Mouse (Mus musculus) E14TG2a.4 (cell line): ENCODE data around the gene Ppm1h.
"Not testable (repeated sequence)": the region's sequence is repeated elsewhere in the genome, so short reads cannot be mapped to it uniquely, and the experiment has no call there.

Experiments
- H3K27me3 ChIP-seq: 2 replicates; pipeline ENCODE4 v1.6.1; 2014; ENCODE audit warnings: low read length, control low read depth; ENCODE audit not compliant: insufficient read depth
- H3K36me3 ChIP-seq: 2 replicates; pipeline ENCODE4 v1.6.1; 2014; ENCODE audit warnings: low read length, control low read depth; ENCODE audit not compliant: insufficient read depth
- H3K4me1 ChIP-seq: replicated peaks from 2 replicates; pipeline ENCODE4 v1.6.1; 2014; ENCODE audit warnings: low read depth, low read length, control low read depth
- H3K4me3 ChIP-seq: replicated peaks from 2 replicates; pipeline ENCODE4 v1.5.1; 2014; ENCODE audit warnings: mild to moderate bottlenecking, low read length
- H3K9me3 ChIP-seq: 2 replicates; pipeline ENCODE4 v1.6.1; 2014; ENCODE audit warnings: low read length, control low read depth
- CTCF ChIP-seq: conservative IDR thresholded peaks from 2 replicates; pipeline ENCODE4 v1.5.1; 2014; ENCODE audit warnings: low read length
- NANOG ChIP-seq: IDR thresholded peaks from 2 replicates; pipeline ENCODE4 v1.6.1; 2014; ENCODE audit warnings: borderline replicate concordance, low read length, mixed read lengths
- POU5F1 ChIP-seq: IDR thresholded peaks from 2 replicates; pipeline ENCODE4 v1.6.1; 2014; ENCODE audit warnings: low read length, borderline replicate concordance

Ppm1h gene

DNA sequence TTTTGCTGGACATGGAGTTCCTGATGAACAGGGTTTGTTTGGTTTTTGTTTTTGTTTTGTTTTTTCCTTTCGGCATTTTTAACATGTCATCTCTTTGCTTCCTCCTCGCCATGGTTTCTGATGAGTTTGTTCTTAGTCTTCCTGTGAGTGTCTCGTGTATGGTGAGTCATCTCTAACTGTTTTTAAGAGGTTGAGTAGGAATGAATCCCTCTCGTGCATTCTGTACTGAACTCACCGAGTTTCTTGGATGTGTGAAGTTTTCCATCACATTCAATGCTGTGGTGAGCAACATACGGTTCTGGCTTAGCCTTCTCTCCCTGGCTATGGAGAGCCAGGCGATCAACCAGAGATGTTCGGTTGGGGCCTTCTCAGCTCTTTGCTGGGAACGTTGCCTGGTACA is 275.0 kb downstream of the Ppm1h start:
- no peaks in the 10 kb centered on the region for H3K4me1 ChIP-seq
- TF ChIP-seq POU5F1 (no peak), CTCF (no peak), NANOG (no peak)
- no peaks in the 10 kb centered on the region for H3K36me3 ChIP-seq
- no peak overlapping the region for H3K4me3 ChIP-seq
- H3K9me3 ChIP-seq: no peaks in the 10 kb centered on the region
- no peaks in the 10 kb centered on the region; the same call in 1 of the 2 replicates for H3K27me3 ChIP-seq

DNA sequence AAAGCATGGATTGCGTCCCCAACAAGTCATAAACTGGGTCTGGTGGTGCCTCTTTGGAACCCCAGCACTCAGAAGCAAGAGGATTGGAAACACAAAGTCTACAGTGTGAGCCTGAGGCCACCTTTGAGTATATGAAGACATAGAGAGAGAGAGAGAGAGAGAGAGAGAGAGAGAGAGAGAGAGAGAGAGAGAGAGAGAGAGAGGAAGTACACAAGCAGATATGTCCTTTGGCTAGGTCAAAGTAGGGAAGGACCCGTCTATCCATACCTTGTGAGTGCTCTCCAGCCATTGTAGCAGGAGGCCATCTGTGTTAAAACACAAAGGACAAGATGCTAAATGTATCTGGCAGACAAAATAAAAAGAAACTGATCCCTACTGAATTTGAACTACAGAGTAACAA is 279.4 kb downstream of the Ppm1h start:
- peaks cover 19% of the 10 kb centered on the region for H3K27me3 ChIP-seq

DNA sequence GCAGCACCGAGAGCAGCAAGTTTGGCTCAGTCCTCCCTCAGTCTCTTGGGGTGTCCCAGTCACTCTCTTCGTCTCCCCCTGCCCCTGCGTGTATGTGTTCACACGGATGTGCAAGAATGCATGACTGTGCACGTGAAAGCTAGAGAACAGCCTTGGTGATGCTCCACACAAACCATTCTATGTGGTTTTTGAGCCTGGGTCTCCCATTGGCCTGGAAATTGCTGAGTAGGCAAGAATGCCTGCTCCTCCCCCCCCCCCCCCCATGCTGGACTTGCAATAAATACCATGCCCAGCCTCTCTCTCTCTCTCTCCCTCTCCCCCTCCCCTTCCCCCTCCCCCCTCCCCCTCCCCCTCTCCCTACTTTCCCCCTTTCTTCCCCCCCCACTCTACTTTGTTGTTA is 280.1 kb downstream of the Ppm1h start:
- TF ChIP-seq NANOG: no peak
- TF ChIP-seq CTCF: no peak
- TF ChIP-seq POU5F1: no peak
- H3K4me3 ChIP-seq: no peak overlapping the region
- H3K27me3 ChIP-seq: peaks cover 26% of the 10 kb centered on the region

More for the DNA sequence above, 279.4 kb downstream of the Ppm1h start:
- H3K4me3 ChIP-seq: no peak overlapping the region
- peaks cover 5% of the 10 kb centered on the region; the same call in 1 of the 2 replicates for H3K9me3 ChIP-seq
- no peaks in the 10 kb centered on the region for H3K36me3 ChIP-seq
- peaks cover 31% of the 10 kb centered on the region for H3K4me1 ChIP-seq
- TF ChIP-seq NANOG (no peak), CTCF (no peak), POU5F1 (no peak)

DNA sequence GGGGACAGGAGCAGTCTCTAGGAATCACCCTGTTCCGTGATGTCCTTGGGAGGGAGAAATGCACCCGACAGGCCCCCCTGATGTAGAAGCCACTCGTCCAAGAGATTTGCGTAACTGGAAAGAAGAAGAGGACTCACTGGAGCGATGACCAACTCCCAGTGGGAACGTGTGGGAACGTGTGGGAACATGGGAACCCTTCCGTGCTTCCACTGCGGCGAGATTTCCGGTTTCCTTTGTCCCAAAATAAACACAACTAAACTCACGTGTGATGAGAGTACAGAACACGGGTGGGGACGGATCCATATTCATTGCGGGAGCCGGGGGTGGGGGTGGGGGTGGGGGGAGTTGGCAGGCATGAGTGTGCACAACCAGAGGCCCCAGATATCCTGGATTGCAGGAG is 281.7 kb downstream of the Ppm1h start:
- peaks cover 5% of the 10 kb centered on the region; the same call in 1 of the 2 replicates for H3K9me3 ChIP-seq
- peaks cover 46% of the 10 kb centered on the region for H3K4me1 ChIP-seq
- no peaks in the 10 kb centered on the region for H3K36me3 ChIP-seq
- H3K27me3 ChIP-seq: peaks cover 34% of the 10 kb centered on the region
- TF ChIP-seq NANOG (no peak), POU5F1 (no peak)
- H3K4me3 ChIP-seq: no peak overlapping the region

More for the DNA sequence above, 280.1 kb downstream of the Ppm1h start:
- Histone ChIP-seq H3K36me3 (no peaks in the 10 kb centered on the region), H3K4me1 (peaks cover 37% of the 10 kb centered on the region), H3K9me3 (peaks cover 5% of the 10 kb centered on the region; the same call in 1 of the 2 replicates)

DNA sequence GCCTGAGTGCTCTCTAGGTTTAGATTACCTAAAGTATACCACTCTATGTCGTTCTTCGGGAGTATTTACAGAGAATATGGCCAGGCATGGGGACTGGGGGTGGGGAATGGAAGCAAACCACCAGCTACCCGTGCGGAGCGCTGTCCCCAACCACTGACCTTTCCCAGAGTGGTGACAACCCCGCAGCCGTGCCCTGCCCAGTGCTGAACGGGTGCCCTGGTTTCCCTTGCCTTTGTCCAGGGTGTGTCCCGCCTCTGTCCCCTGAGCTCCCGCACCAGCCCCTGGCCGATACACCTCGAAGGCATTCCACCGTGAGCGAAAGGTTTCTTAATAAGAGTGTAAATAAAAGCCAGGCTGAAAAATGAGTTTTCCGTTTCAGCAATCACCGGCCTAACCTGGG is 282.2 kb downstream of the Ppm1h start:
- H3K4me1 ChIP-seq: peaks cover 46% of the 10 kb centered on the region
- peaks cover 5% of the 10 kb centered on the region; the same call in 1 of the 2 replicates for H3K9me3 ChIP-seq
- H3K27me3 ChIP-seq: peaks cover 34% of the 10 kb centered on the region
- no peaks in the 10 kb centered on the region for H3K36me3 ChIP-seq
- H3K4me3 ChIP-seq: 0 out of 2 replicates have a peak overlapping the region, but pooled peaks have one; percentile 23
- TF ChIP-seq POU5F1 (no peak), CTCF (no peak), NANOG (no peak)

DNA sequence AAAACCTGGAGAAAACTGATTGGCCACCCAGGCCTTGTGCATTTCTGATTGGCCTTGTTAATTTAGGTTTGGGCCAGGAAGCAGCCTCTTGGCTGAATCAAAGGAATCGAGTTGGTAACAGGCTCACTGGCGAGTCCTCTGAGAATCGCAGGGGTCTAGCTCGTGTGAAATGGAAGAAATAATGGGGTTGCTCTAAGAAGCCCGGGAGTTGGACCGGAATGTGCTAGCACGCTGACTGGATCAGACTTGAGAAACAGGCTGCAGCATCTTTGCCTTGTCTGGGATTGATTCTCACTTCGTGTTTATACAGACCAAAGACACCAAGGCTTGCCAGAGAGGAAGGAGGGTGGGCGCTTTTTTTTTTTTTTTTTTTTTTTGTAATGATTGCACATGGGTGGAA is 282.9 kb downstream of the Ppm1h start:
- no peak for TF ChIP-seq CTCF
- no peak for TF ChIP-seq POU5F1
- no peak for TF ChIP-seq NANOG
- Histone ChIP-seq H3K4me1 (peaks cover 46% of the 10 kb centered on the region), H3K9me3 (peaks cover 5% of the 10 kb centered on the region; the same call in 1 of the 2 replicates), H3K4me3 (no peak overlapping the region), H3K36me3 (no peaks in the 10 kb centered on the region), H3K27me3 (peaks cover 34% of the 10 kb centered on the region)

DNA sequence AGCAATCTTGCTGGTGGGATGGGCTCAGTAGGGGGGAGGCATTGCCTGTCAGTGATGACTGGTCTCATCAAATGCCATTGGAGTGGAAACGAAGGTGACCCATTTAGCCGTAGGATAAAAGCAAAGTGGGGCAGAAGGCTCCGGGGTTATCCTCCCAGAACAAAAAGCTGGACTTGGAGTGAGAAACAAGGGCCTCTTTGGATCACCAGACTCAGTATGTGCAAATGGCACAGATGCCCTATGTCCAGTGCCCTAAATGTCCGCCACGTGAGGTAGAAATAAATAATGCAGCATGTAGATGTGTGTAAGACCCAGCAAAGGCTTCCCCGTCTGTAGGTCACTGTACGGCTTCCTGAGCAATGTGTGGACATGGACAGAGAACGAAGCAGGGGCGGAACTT is 284.1 kb downstream of the Ppm1h start:
- Histone ChIP-seq H3K4me1 (peaks cover 46% of the 10 kb centered on the region), H3K9me3 (peaks cover 9% of the 10 kb centered on the region; the same call in 1 of the 2 replicates), H3K27me3 (peaks cover 34% of the 10 kb centered on the region), H3K36me3 (no peaks in the 10 kb centered on the region), H3K4me3 (no peak overlapping the region)
- TF ChIP-seq NANOG (no peak), POU5F1 (no peak), CTCF (no peak)

DNA sequence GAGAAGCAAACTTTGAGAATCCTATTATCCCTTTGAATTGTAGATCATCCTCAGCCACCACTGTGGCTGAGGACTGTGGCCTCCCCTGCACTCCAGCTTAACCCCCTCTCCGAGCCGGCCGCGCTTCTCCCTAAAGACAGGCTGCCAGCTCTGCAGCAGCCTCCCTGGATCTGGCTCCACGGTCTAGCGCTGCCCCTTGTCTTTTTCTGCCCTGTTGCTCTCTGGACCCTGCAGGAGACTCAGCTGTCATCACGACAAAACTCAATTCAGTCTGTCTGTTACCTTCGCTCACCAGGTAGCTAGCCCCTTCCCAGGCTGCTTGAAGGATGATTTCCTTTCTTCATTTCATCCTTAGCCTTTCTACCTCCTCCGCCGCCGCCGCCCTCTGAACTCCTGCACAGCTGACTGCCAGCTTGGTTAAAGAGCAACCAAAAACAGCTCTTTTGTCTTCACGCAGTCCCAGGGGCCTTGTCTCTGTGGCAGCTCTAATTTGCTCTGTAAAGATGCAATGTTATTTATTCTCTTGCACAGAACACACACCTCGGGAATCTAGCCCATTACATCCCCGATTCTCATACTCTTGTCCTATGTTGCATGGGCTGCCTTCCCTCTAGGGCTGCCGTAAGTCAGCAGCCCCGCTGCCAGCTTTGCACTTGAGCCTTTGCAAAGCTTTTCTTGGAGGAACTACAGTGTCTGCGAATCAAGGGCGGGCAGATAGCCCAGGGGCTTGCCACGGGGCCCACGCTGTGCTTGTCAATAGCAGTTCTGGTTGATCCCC is 285.1 kb downstream of the Ppm1h start:
- Histone ChIP-seq H3K27me3 (peaks cover 34% of the 10 kb centered on the region), H3K9me3 (peaks cover 13% of the 10 kb centered on the region; the same call in 1 of the 2 replicates), H3K4me1 (peaks cover 46% of the 10 kb centered on the region), H3K36me3 (no peaks in the 10 kb centered on the region), H3K4me3 (peak overlapping the region; percentile 32)
- TF ChIP-seq NANOG: no peak
- no peak for TF ChIP-seq POU5F1
- no peak for TF ChIP-seq CTCF

DNA sequence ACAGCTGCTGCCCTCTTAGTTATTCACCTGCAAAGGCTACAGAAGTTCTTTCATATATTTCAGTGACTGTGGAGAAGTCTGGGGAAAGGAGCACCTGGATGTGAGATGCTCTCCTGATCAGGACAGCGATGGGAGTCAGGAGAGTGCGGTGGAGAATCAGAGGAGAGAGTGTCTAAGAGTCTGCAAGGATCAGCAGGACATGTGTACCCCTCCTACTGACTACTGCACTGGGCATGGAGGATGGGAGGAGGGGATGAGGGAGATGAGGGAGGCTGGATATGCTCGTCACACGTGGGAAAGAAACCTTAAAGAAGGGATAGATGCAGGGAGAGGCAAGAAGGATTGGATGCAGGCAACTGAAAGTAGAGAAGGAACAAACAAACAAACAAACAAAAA is 285.7 kb downstream of the Ppm1h start:
- Histone ChIP-seq H3K4me1 (peaks cover 46% of the 10 kb centered on the region), H3K36me3 (no peaks in the 10 kb centered on the region), H3K27me3 (peaks cover 34% of the 10 kb centered on the region), H3K9me3 (peaks cover 13% of the 10 kb centered on the region; the same call in 1 of the 2 replicates), H3K4me3 (peak overlapping the region; percentile 32; the same call in 1 of the 2 replicates)
- TF ChIP-seq NANOG (no peak), POU5F1 (no peak), CTCF (no peak)

DNA sequence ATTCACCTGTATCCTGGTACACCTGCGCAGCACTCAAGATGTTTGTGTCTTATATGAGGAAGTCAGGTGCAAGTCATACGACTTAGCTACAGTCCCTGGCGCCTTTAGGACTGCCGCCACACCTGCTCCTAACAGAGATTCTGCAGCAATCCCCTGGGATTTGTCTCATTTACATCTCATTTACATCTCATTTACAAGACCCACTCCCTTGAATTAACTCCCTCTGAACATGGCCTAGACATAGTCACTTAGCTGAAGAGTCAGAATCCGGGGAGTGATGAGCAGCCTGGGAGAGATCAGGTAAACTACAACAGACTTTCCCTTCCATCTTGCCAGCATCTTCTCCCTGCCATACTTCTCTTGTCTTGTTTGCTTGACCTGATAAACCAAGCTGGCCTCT is 287.1 kb downstream of the Ppm1h start:
- H3K27me3 ChIP-seq: peaks cover 32% of the 10 kb centered on the region
- peaks cover 37% of the 10 kb centered on the region for H3K4me1 ChIP-seq

More for the DNA sequence above, 287.1 kb downstream of the Ppm1h start:
- not testable (repeated sequence) for H3K36me3 ChIP-seq, H3K4me3 ChIP-seq
- H3K9me3 ChIP-seq: peaks cover 13% of the 10 kb centered on the region; the same call in 1 of the 2 replicates
